Comparison of ENCODE assay signal across 21 mouse cellular contexts in genomic region chr14:80521631-80522030, GRCm38 (mm10).
DNase-seq lines count a peak whose midpoint lies in the region; ATAC-seq lines count a peak whose summit lies in the region.
"Had no signal": no experiment of that assay in that cellular context is flagged by ENCODE, and none has a peak within 500 bp of the region (broad histone marks: within the 10 kb centered on the region; RNA-seq: fewer than 3 reads in every experiment).

No protein-coding gene starts in this region.

- H3K4me2 ChIP-seq in embryonic facial prominence, embryonic 14.5 days (ENCODE audit: low read depth, low read length) = no peak overlapping the region
- H3K4me2 ChIP-seq: embryonic facial prominence, embryonic 13.5 days; forebrain, embryonic 13.5 days; forebrain, embryonic 15.5 days had no signal

- H3K36me3 ChIP-seq in embryonic facial prominence, embryonic 14.5 days (ENCODE audit: control insufficient read depth, insufficient read depth, low read length) = no peaks in the 10 kb centered on the region
- H3K36me3 ChIP-seq in embryonic facial prominence, embryonic 10.5 days (replicated peaks) = no peaks in the 10 kb centered on the region
- H3K36me3 ChIP-seq: embryonic facial prominence, embryonic 13.5 days; forebrain, embryonic 15.5 days; G1E had no signal

- no peak overlapping the region for H3K9ac ChIP-seq in embryonic facial prominence, embryonic 14.5 days (ENCODE audit: low read depth, low read length)
- H3K9ac ChIP-seq: embryonic facial prominence, embryonic 13.5 days; forebrain, embryonic 13.5 days; forebrain, embryonic 15.5 days; forebrain, postnatal 0 days had no signal

- no peak overlapping the region for H3K4me3 ChIP-seq in embryonic facial prominence, embryonic 14.5 days (ENCODE audit: low read depth, low read length)
- no peak overlapping the region for H3K4me3 ChIP-seq in embryonic facial prominence, embryonic 10.5 days
- H3K4me3 ChIP-seq: embryonic facial prominence, embryonic 13.5 days; forebrain, embryonic 13.5 days; forebrain, embryonic 15.5 days had no signal

- WGBS in embryonic facial prominence, embryonic 14.5 days = 65% methylated on average over 1 of the region's 1 CpGs
- WGBS in embryonic facial prominence, embryonic 10.5 days = 69% methylated on average over 1 of the region's 1 CpGs

- DNase-seq in cerebellum, adult 9-10 months = no peak
- DNase-seq in cerebellum, adult 9-11 months = peak; percentile 7
- DNase-seq in cerebellum, adult 8-10 months = no peak
- peak; percentile 31 to 65 for DNase-seq in cerebellum, postnatal 14 days
- DNase-seq in cerebellum, adult 11 months = no peak
- DNase-seq in embryonic facial prominence, embryonic 14.5 days (ENCODE audit: low spot score) = peak; percentile 6
- no peak for DNase-seq in embryonic facial prominence, embryonic 10.5 days (ENCODE audit: low spot score)
- DNase-seq: adrenal gland, adult 8-10 months; adrenal gland, postnatal 14 days; adrenal gland, postnatal 36 days; B cell, adult 2 months; forebrain, postnatal 0 days had no signal

- peak; percentile 83 for ATAC-seq in cerebellum, adult (ENCODE audit: insufficient number of reproducible peaks, low FRiP score, low TSS enrichment)
- no peak for ATAC-seq in embryonic facial prominence, embryonic 14.5 days (ENCODE audit: low read depth)
- ATAC-seq: activated CD4-positive, CD25-positive, alpha-beta regulatory T cell, adult 4 months; CD4-positive, CD25-positive, alpha-beta regulatory T cell, adult 4 months; forebrain, embryonic 13.5 days; forebrain, embryonic 15.5 days; forebrain, postnatal 0 days; Patski had no signal

- H3K27ac ChIP-seq in embryonic facial prominence, embryonic 14.5 days (replicated peaks; ENCODE audit: low read depth, low read length) = no peak overlapping the region
- no peak overlapping the region for H3K27ac ChIP-seq in embryonic facial prominence, embryonic 10.5 days (replicated peaks)
- H3K27ac ChIP-seq: embryonic facial prominence, embryonic 13.5 days; forebrain, embryonic 13.5 days; forebrain, embryonic 15.5 days had no signal

- H3K27me3 ChIP-seq in embryonic facial prominence, embryonic 14.5 days (replicated peaks; ENCODE audit: control insufficient read depth, insufficient read depth, low read length) = no peaks in the 10 kb centered on the region
- no peaks in the 10 kb centered on the region for H3K27me3 ChIP-seq in embryonic facial prominence, embryonic 10.5 days (replicated peaks; ENCODE audit: low read depth, poor library complexity, severe bottlenecking)
- H3K27me3 ChIP-seq: CH12.LX; embryonic facial prominence, embryonic 13.5 days; forebrain, embryonic 13.5 days; forebrain, embryonic 15.5 days had no signal

- H3K4me1 ChIP-seq in embryonic facial prominence, embryonic 14.5 days (ENCODE audit: control insufficient read depth, insufficient read depth, low read length) = no peaks in the 10 kb centered on the region
- H3K4me1 ChIP-seq in embryonic facial prominence, embryonic 10.5 days = no peaks in the 10 kb centered on the region
- H3K4me1 ChIP-seq: embryonic facial prominence, embryonic 13.5 days; forebrain, embryonic 13.5 days; forebrain, embryonic 15.5 days had no signal

- no peaks in the 10 kb centered on the region for H3K9me3 ChIP-seq in embryonic facial prominence, embryonic 14.5 days (ENCODE audit: control insufficient read depth, low read length)
- no peaks in the 10 kb centered on the region for H3K9me3 ChIP-seq in embryonic facial prominence, embryonic 10.5 days
- H3K9me3 ChIP-seq: embryonic facial prominence, embryonic 13.5 days; forebrain, embryonic 13.5 days; forebrain, embryonic 15.5 days had no signal

Comparison
In these comparisons a context has a peak if more than half of its experiments do, and no peak if none do; other contexts are left out.
1. DNase-seq: peak in cerebellum, adult 9-11 months (single experiment), cerebellum, postnatal 14 days (2 of 2) and embryonic facial prominence, embryonic 14.5 days (single experiment); none in cerebellum, adult 9-10 months (single experiment), cerebellum, adult 8-10 months (single experiment), cerebellum, adult 11 months (single experiment) and embryonic facial prominence, embryonic 10.5 days (single experiment).